Mouse (Mus musculus) forebrain, embryonic 16.5 days (tissue): ENCODE data around the gene Erich4. TPM values are rescaled to one million over a fixed set of nuclear protein-coding genes. Genes with fewer than 3 reads are reported as not detected.

Source experiments
- ATAC-seq: fragments of 200-750 bp; cut with Nextera tagmentation; 2 replicates; pipeline ENCODE4 v1.8.0; 2017; ENCODE audit warnings: mild to moderate bottlenecking, moderate library complexity
- H3K27ac ChIP-seq: fragments of 300-500 bp; sonication (generic); 2 replicates; pipeline ENCODE4 v1.5.1; 2014; ENCODE audit warnings: low read length, control low read depth
- H3K27me3 ChIP-seq: fragments of 300-500 bp; sonication (generic); replicated peaks from 2 replicates; pipeline ENCODE4 v1.6.1; 2014; ENCODE audit warnings: low read length; ENCODE audit not compliant: control insufficient read depth, insufficient read depth
- H3K36me3 ChIP-seq: fragments of 300-500 bp; sonication (generic); 2 replicates; pipeline ENCODE4 v1.6.1; 2014; ENCODE audit not compliant: control insufficient read depth, insufficient read depth
- H3K4me1 ChIP-seq: fragments of 300-500 bp; sonication (generic); replicated peaks from 2 replicates; pipeline ENCODE4 v1.6.1; 2014; ENCODE audit warnings: low read length; ENCODE audit not compliant: control insufficient read depth, insufficient read depth
- H3K4me2 ChIP-seq: fragments of 300-500 bp; sonication (generic); 2 replicates; pipeline ENCODE4 v1.6.1; 2014; ENCODE audit warnings: mild to moderate bottlenecking, low read length, control low read depth
- H3K4me3 ChIP-seq: fragments of 300-500 bp; sonication (generic); replicated peaks from 2 replicates; pipeline ENCODE4 v1.5.1; 2014; ENCODE audit warnings: mild to moderate bottlenecking, low read length, control low read depth
- H3K9ac ChIP-seq: fragments of 300-500 bp; sonication (generic); replicated peaks from 2 replicates; pipeline ENCODE4 v1.6.1; 2014; ENCODE audit warnings: low read depth, low read length, control low read depth
- H3K9me3 ChIP-seq: fragments of 300-500 bp; sonication (generic); 2 replicates; pipeline ENCODE4 v1.6.1; 2016; ENCODE audit warnings: low read length; ENCODE audit not compliant: control insufficient read depth
- WGBS: fragments of 180-500 bp; shearing (Covaris S2); extraction: QIAGEN DNeasy Blood & Tissue Kit; methylation state at CpG from one replicate; pipeline ENCODE4 v1.1.7; 2014; 5-methylcytosine and 5-hydroxymethylcytosine counted together
- polyA plus RNA-seq: library from polyadenylated mRNA; unstranded; fragments of >200 nt; fragmentation: Nextera tagmentation; extraction: Ambion mirVana; gene quantifications from 2 replicates; pipeline ENCODE4 v1.2.1, GENCODE M21; 2015

The Erich4 gene
- polyA plus RNA-seq, 1 experiment from 2014 or later, result 0.39 TPM

DNA sequence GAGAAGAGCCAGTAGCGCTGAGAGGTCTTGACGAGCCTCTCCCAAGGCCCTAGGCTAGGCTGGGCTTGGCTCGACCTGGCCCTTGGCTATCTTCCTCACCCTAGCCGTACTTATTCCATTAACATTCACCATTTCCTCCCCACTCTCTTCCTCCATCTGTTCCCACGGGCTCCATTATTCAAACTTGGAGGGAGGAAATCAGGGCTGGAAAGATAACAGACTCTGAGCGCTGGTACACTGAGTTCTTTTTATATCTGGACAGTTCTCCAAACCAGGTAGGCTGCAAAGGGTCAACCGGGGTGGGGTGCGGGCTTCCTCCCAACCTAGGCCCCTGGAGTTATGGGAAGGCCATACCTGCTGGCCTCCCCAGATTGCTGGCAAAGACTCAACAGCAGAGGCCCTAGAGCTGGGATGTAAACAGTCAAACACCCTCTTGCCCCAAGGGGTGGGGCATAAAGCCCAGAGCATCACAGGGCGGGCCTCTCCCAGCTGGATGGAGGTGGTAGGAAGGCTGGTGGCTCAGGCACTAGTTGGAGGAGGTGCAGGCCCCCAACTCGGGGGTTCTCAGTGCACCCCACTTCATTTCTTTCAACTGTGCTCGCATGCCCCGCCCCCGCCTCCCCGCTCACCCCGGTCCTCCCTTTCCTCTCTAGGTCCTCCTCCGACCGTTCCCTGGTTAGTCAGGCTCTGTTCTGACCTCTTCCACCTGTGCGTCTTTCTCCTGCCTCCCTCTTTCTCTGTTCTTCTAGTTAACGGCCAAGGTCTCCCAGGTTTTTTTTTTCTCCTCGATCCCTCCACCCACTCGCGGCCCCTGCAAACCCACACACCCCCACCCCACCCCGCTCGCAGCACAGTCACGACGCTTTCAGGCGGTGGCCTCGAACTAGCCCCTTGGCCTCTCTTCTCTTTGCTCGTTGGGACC lies 11.1 kb upstream of the Erich4 start, which contains the start of gene B3gnt8:
Gene B3gnt8 (plus strand): TSS at position 146 of the 922 bp plus-strand sequence.
- no peak; the same call in 1 of the 2 replicates for ATAC-seq
- H3K9ac ChIP-seq, result peak within 1 kb of the TSS; percentile 0; the same call in 1 of the 2 replicates
- H3K9me3 ChIP-seq, result no peaks in the 10 kb centered on the region
- H3K4me3 ChIP-seq, result peak within 1 kb of the TSS; percentile 24
- WGBS, result 23% methylated on average over 25 of the region's 29 CpGs
- peaks cover 10% of the 10 kb centered on the region for H3K4me1 ChIP-seq
- H3K4me2 ChIP-seq, result peak within 1 kb of the TSS; percentile 37
- H3K27ac ChIP-seq, result no peak within 1 kb of the TSS
- peaks cover 14% of the 10 kb centered on the region for H3K36me3 ChIP-seq
- H3K27me3 ChIP-seq, result peaks cover 9% of the 10 kb centered on the region

DNA sequence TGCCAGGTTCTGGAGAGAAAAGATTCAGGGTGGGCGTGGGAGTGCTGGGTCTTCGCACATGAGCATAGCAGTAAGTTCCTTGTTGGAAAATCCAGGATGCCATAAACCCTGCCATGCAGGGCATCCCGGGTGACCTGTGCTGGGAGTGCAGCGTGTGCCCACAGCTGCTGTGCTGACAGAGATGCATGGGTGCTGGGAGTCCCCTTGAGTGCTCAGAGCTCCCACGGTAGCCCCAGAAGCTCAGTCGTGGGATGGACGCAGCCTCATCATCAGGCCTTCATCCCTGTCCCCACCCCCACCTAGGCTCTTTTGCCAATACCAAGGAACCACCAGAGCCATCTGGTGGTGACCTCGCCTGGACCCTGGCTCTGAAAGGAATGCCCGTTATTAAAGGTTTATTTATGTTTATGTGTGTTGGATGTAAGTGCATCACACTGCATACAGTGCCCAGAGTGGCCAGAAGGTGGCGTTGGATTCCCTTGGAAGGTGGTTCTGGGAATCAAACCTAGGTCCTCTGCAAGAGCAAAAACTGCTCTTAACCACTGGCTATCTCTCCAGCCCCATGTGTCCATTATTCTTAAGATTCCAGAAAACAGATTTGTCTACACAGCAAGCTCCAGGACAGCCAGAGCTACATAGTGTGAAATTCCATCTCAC lies 10.0 kb upstream of the Erich4 start:
- Histone ChIP-seq H3K27ac (no peak overlapping the region), H3K4me2 (no peak overlapping the region), H3K9ac (no peak overlapping the region), H3K4me1 (peaks cover 10% of the 10 kb centered on the region), H3K4me3 (no peak overlapping the region), H3K36me3 (peaks cover 14% of the 10 kb centered on the region), H3K27me3 (peaks cover 9% of the 10 kb centered on the region), H3K9me3 (no peaks in the 10 kb centered on the region)
- no peak for ATAC-seq
- 76% methylated on average over 10 of the region's 10 CpGs for WGBS

DNA sequence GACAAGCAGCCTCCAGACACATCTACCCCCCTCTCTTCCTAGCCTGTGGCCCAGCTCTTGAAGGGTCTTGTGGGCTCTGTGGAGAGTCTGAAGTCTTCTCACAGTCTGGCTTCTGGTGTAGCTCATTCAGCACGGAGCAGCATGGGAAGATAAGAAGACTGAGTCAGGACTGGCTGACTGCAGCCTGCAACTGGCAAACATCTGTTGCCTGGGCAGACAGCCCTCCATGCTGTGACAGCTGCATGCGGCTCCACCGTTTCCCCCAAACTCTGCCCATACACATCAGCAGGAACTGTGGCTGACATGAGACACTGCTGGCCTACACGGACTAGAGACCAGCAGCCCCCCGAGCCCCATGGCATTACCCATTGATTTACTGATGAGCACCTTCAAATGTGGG lies 9.2 kb upstream of the Erich4 start:
- no peak overlapping the region for H3K4me3 ChIP-seq
- no peaks in the 10 kb centered on the region for H3K9me3 ChIP-seq
- peaks cover 10% of the 10 kb centered on the region for H3K4me1 ChIP-seq
- H3K9ac ChIP-seq, result no peak overlapping the region
- H3K27ac ChIP-seq, result no peak overlapping the region
- WGBS, result 87% methylated on average over 5 of the region's 5 CpGs
- ATAC-seq, result no peak
- H3K27me3 ChIP-seq, result peaks cover 9% of the 10 kb centered on the region
- peaks cover 7% of the 10 kb centered on the region; the same call in 1 of the 2 replicates for H3K36me3 ChIP-seq
- H3K4me2 ChIP-seq, result no peak overlapping the region

DNA sequence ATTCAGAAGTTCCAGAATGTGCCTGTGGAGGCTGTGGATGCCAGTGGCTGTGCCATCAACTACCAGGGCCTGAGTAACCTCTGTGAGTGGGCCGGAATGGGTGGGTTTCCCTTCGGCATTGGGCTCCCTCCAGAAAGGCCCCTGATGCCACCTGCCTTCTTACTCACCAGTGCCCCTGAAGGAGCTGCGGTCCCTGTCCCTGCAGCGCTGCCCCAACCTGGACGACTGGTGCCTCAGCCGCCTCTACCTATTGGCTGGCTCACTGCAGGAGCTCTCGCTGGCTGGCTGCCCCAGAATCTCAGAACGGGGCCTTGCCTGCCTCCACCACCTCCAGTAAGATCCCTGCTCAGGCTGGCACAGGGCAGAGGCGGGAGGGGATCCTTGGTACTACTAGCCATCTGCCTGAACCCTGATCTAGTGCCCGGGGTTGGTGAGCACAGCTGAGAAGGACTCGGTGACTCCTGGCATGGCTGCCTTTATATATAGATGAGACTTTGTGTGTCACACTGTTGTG lies 8.2 kb upstream of the Erich4 start:
- peaks cover 10% of the 10 kb centered on the region for H3K4me1 ChIP-seq
- no peaks in the 10 kb centered on the region for H3K9me3 ChIP-seq
- H3K9ac ChIP-seq, result no peak overlapping the region
- H3K27me3 ChIP-seq, result peaks cover 9% of the 10 kb centered on the region
- H3K4me2 ChIP-seq, result no peak overlapping the region
- no peak overlapping the region for H3K27ac ChIP-seq
- peaks cover 4% of the 10 kb centered on the region; the same call in 1 of the 2 replicates for H3K36me3 ChIP-seq
- no peak overlapping the region for H3K4me3 ChIP-seq
- ATAC-seq, result no peak
- 84% methylated on average over 11 of the region's 11 CpGs for WGBS

DNA sequence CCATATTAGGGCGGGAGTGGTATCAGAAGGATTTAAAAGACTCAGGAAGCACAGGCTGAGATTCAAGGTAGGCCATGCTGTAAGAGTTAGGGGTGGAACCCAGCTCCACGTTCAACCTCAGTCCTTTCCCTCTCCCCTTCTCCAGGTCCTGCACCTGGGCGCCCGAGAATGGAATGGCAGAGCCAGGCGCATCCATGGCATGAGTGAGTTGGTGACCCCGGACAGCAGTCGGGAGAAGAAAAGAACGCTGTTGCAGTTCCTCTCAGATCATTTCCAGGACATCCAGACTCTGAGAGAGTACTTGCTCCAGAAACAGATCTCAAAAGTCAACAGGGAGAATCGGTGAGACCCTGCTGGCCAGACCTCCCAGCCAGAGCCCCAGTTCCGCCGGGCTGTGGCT lies 5.1 kb upstream of the Erich4 start:
- Histone ChIP-seq H3K36me3 (peaks cover 4% of the 10 kb centered on the region; the same call in 1 of the 2 replicates), H3K27ac (no peak overlapping the region), H3K27me3 (0 out of 2 replicates have a peak, but pooled peaks cover 3% of the 10 kb centered on the region), H3K4me1 (peaks cover 3% of the 10 kb centered on the region), H3K9ac (no peak overlapping the region), H3K4me3 (no peak overlapping the region), H3K4me2 (no peak overlapping the region), H3K9me3 (no peaks in the 10 kb centered on the region)
- WGBS, result 92% methylated on average over 10 of the region's 11 CpGs
- no peak for ATAC-seq

DNA sequence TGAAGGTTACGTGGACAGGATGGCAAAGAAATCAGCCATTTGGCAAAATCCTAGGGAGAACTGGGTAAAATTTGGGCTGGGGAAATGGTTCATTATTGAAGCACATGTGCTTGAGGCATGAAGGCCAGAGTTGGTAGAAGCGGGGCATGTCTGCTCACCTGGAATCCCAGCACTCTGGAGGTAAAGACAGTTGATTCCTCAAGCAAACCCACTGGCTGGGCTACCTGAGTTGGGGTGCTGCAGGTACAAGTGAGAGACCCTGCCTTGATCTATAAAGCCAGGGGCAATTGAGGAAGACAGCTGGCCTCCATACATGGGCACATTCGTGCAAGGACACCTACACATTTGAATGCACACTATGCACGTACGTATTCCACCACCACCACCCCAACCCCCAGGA lies 4.4 kb upstream of the Erich4 start:
- peaks cover 3% of the 10 kb centered on the region for H3K4me1 ChIP-seq
- no peak for ATAC-seq
- H3K9me3 ChIP-seq, result no peaks in the 10 kb centered on the region
- no peak overlapping the region for H3K27ac ChIP-seq
- no peak overlapping the region for H3K4me3 ChIP-seq
- 0 out of 2 replicates have a peak, but pooled peaks cover 3% of the 10 kb centered on the region for H3K27me3 ChIP-seq
- no peak overlapping the region for H3K9ac ChIP-seq
- peaks cover 4% of the 10 kb centered on the region; the same call in 1 of the 2 replicates for H3K36me3 ChIP-seq
- 90% methylated on average over 5 of the region's 5 CpGs for WGBS
- H3K4me2 ChIP-seq, result peak overlapping the region; percentile 73

DNA sequence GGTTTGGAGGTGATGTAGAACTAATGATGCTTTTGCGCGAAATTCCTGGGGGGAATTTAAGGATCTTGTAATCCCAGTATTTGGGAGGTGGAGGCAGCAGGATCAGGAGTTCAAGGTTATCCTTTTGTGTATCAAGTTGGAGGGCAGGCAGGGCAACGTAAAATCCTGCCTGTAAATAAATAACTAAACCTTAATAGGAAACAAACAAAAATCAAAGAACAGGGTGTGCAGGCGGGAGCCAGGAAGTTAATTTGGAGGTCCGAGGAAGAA lies 4.0 kb upstream of the Erich4 start:
- H3K4me2 ChIP-seq, result peak overlapping the region; percentile 73
- peaks cover 4% of the 10 kb centered on the region; the same call in 1 of the 2 replicates for H3K36me3 ChIP-seq
- peaks cover 3% of the 10 kb centered on the region for H3K4me1 ChIP-seq
- 0 out of 2 replicates have a peak, but pooled peaks cover 3% of the 10 kb centered on the region for H3K27me3 ChIP-seq
- no peak for ATAC-seq
- no peak overlapping the region for H3K27ac ChIP-seq
- 15% methylated on average over 5 of the region's 5 CpGs for WGBS
- no peaks in the 10 kb centered on the region for H3K9me3 ChIP-seq
- peak overlapping the region; percentile 51 for H3K9ac ChIP-seq
- H3K4me3 ChIP-seq, result peak overlapping the region; percentile 68

DNA sequence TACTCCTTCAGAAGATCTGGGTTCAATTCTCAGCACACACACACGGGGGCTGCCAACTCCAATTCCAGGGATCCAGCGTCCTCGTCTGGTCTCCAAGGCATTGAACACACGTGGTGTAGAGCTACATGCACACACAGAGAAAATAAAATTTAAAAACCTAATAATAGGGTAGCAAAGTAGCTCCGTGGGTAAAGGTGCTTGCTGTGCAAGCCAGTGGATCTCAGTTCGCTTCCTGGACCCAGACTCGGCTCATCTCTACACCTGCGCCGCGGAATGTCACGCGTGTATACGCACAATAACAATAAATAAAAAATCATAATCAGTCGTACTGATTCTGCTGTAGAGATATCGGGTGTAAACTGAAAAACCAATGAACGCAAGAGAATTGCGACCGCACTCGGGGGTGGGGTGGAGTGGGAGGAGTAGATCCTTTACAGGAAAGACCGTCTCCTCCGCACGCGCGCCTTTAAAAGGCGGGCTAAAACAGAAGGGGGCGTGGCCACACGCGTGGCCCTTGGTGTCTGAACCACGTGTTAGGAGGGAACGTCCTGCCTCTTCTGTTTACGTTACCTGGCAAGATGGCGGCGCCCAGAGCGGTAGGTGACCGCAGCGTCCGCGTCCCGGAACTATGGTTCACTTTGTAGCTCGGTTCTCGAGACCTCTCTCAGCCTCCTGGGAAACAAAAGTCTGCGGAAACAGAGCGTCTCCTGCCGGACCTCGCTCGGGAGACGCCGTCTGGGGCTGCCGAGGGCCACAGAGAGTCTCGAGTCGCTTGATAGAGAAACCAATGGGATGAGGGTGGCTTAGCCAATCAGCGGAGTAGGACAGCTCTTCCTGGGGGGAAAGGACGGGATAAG lies 3.4 kb upstream of the Erich4 start, which contains the start of gene Dmac2:
Gene Dmac2 (plus strand): TSS at position 550 of the 857 bp plus-strand sequence.
- 0 out of 2 replicates have a peak, but pooled peaks cover 3% of the 10 kb centered on the region for H3K27me3 ChIP-seq
- H3K9me3 ChIP-seq, result no peaks in the 10 kb centered on the region
- ATAC-seq, result peak; percentile 97
- peak within 1 kb of the TSS; percentile 51 for H3K9ac ChIP-seq
- peak within 1 kb of the TSS; percentile 68 for H3K4me3 ChIP-seq
- H3K4me1 ChIP-seq, result peaks cover 3% of the 10 kb centered on the region
- WGBS, result under 1% methylated on average over 53 of the region's 53 CpGs
- peaks cover 4% of the 10 kb centered on the region; the same call in 1 of the 2 replicates for H3K36me3 ChIP-seq
- H3K4me2 ChIP-seq, result peak within 1 kb of the TSS; percentile 73
- H3K27ac ChIP-seq, result no peak within 1 kb of the TSS
